In genomic region chr8:106687479-106687878, GRCm38 (mm10) we compare ENCODE assay signal across 8 mouse cellular contexts. TPM values are rescaled to one million over a fixed set of nuclear protein-coding genes. Genes with fewer than 3 reads are reported as not detected.
DNase-seq lines count a peak whose midpoint lies in the region; ATAC-seq and TF ChIP-seq lines count a peak whose summit lies in the region.

No protein-coding gene starts in this region.

- no peak overlapping the region for H3K4me3 ChIP-seq in liver, embryonic 14.5 days (ENCODE audit: insufficient read depth in 1 of 2, low read depth in 2 of 2, low read length in 2 of 2)
- no peak overlapping the region for H3K4me3 ChIP-seq in liver, embryonic 12.5 days
- no peak overlapping the region for H3K4me3 ChIP-seq in lung, embryonic 16.5 days (ENCODE audit: low read length)

- 4% methylated on average over 4 of the region's 4 CpGs for WGBS in liver, embryonic 14.5 days (ENCODE audit: insufficient replicate concordance)
- 3% methylated on average over 4 of the region's 4 CpGs for WGBS in liver, embryonic 12.5 days (ENCODE audit: insufficient replicate concordance)
- under 1% methylated on average over 4 of the region's 4 CpGs for WGBS in lung, embryonic 16.5 days

- no peaks in the 10 kb centered on the region for H3K9me3 ChIP-seq in liver, embryonic 14.5 days (ENCODE audit: control insufficient read depth, low read length)
- no peaks in the 10 kb centered on the region for H3K9me3 ChIP-seq in liver, embryonic 12.5 days (replicated peaks)
- H3K9me3 ChIP-seq in lung, embryonic 16.5 days (ENCODE audit: control insufficient read depth, low read length) = no peaks in the 10 kb centered on the region

- peaks cover 4 to 7% of the 10 kb centered on the region in 2 experiments; a peak in 3 of 4 replicates for H3K4me1 ChIP-seq in liver, embryonic 14.5 days (replicated peaks; ENCODE audit: control insufficient read depth in 2 of 2, insufficient read depth in 2 of 2, low read length in 1 of 2)
- peaks cover 24% of the 10 kb centered on the region for H3K4me1 ChIP-seq in liver, embryonic 12.5 days
- peaks cover 4% of the 10 kb centered on the region for H3K4me1 ChIP-seq in lung, embryonic 16.5 days (replicated peaks; ENCODE audit: control insufficient read depth, insufficient read depth, low read length)

- DNase-seq in cerebellum, postnatal 14 days = peak; percentile 39 to 54
- DNase-seq in cerebellum, adult 8-10 months = no peak
- peak in 1 of 3 experiments; percentile 26 for DNase-seq in liver, embryonic 14.5 days (ENCODE audit: low read depth in 3 of 3, low spot score in 3 of 3)
- DNase-seq in R1 (ENCODE audit: low read depth, low spot score) = peak; percentile 68
- DNase-seq in ovary, adult 18-20 months (ENCODE audit: low spot score) = no peak
- no peak for DNase-seq in layer of hippocampus, postnatal 10 days (ENCODE audit: low spot score in 2 of 2)

- H3K9ac ChIP-seq in liver, embryonic 14.5 days (replicated peaks) = no peak overlapping the region
- no peak overlapping the region for H3K9ac ChIP-seq in liver, embryonic 12.5 days
- no peak overlapping the region for H3K9ac ChIP-seq in lung, embryonic 16.5 days (ENCODE audit: low read length)

- no peak for TF ChIP-seq EP300 in liver, embryonic 14.5 days (IDR thresholded peaks at IDR 0.05; ENCODE audit: low read depth)

- no peak overlapping the region for H3K4me2 ChIP-seq in liver, embryonic 14.5 days (ENCODE audit: low read depth)
- no peak overlapping the region for H3K4me2 ChIP-seq in liver, embryonic 12.5 days
- no peak overlapping the region for H3K4me2 ChIP-seq in lung, embryonic 16.5 days (ENCODE audit: low read depth, low read length)

- H3K27me3 ChIP-seq in liver, embryonic 14.5 days (ENCODE audit: control insufficient read depth, insufficient read depth, low read length) = no peaks in the 10 kb centered on the region
- H3K27me3 ChIP-seq in liver, embryonic 12.5 days (replicated peaks) = no peaks in the 10 kb centered on the region
- no peaks in the 10 kb centered on the region for H3K27me3 ChIP-seq in lung, embryonic 16.5 days (ENCODE audit: control insufficient read depth, insufficient read depth, low read depth, low read length)

- peak; percentile 75 for TF ChIP-seq CTCF in liver, embryonic 14.5 days (IDR thresholded peaks at IDR 0.05; ENCODE audit: low read depth)

- ATAC-seq in liver, embryonic 14.5 days (ENCODE audit: insufficient read depth) = no peak
- no peak for ATAC-seq in liver, embryonic 12.5 days
- ATAC-seq in lung, embryonic 16.5 days (ENCODE audit: low read depth) = 0 out of 2 replicates have a peak, but pooled peaks have one; percentile 18

- no peak overlapping the region for H3K27ac ChIP-seq in liver, embryonic 14.5 days
- H3K27ac ChIP-seq in liver, embryonic 12.5 days = no peak overlapping the region
- no peak overlapping the region for H3K27ac ChIP-seq in lung, embryonic 16.5 days (ENCODE audit: low read length)

- H3K36me3 ChIP-seq in liver, embryonic 14.5 days (replicated peaks; ENCODE audit: control insufficient read depth, insufficient read depth, low read depth) = no peaks in the 10 kb centered on the region
- peaks cover 18% of the 10 kb centered on the region for H3K36me3 ChIP-seq in liver, embryonic 12.5 days
- peaks cover 3% of the 10 kb centered on the region; the same call in 1 of the 2 replicates for H3K36me3 ChIP-seq in lung, embryonic 16.5 days (ENCODE audit: control insufficient read depth, insufficient read depth, low read length)

RNA-seq across cellular contexts. Expression of gene Tango6, which starts 4.6 kb away (rescaled TPM):
- polyA plus RNA-seq in liver, embryonic 14.5 days (2012; rRNA removed) = 1.5 and 1.7 TPM in 2 replicates
- 2.4 and 2.6 TPM in 2 replicates for polyA plus RNA-seq in liver, embryonic 14.5 days (2014; fragmentation: Nextera tagmentation; extraction: Ambion mirVana)
- polyA plus RNA-seq in liver, embryonic 12.5 days (2016; fragmentation: Nextera tagmentation; extraction: Ambion mirVana) = 6.0 and 6.4 TPM in 2 replicates
- 10.2 and 10.5 TPM in 2 replicates for polyA plus RNA-seq in lung, embryonic 16.5 days (2015; fragmentation: Nextera tagmentation; extraction: Ambion mirVana)
- 1 to 10 TPM; 7.5 to 8.1 TPM for total RNA-seq in layer of hippocampus, postnatal 10 days (2021)

Comparison
In these comparisons a context has a peak if more than half of its experiments do, and no peak if none do; other contexts are left out.
1. DNase-seq: peak in cerebellum, postnatal 14 days (2 of 2) and R1 (single experiment); none in cerebellum, adult 8-10 months (single experiment), ovary, adult 18-20 months (single experiment) and layer of hippocampus, postnatal 10 days (0 of 2).